Mouse (Mus musculus) adipocyte (in vitro differentiated cells): ENCODE measurements around the gene Adamts3.

Experiments
- DNase-seq: peaks from one replicate; pipeline ENCODE4 v3.0.0-alpha.2; 2016; ENCODE audit warnings: low spot score

Adamts3 gene

DNA sequence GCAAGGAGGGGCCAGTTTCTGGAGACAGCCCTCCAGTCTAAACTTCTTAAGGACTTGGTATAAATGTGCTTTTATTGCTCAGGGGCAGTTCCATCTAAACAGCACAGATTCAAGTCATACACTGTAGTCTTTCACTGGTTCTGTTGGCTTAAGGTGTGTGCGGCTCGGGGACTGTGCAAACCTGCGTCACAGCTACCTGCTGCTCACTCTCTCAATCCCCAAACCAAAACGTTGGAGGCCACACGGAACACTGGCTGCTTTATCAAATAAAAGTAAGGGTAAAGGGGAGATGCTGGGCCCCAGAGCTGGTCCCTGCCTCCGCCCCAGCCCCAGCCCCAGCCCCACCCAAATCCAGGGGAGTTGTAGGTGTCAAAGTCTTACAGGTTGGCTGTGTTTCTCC is 66.5 kb downstream of the Adamts3 start:
- no peak for DNase-seq

DNA sequence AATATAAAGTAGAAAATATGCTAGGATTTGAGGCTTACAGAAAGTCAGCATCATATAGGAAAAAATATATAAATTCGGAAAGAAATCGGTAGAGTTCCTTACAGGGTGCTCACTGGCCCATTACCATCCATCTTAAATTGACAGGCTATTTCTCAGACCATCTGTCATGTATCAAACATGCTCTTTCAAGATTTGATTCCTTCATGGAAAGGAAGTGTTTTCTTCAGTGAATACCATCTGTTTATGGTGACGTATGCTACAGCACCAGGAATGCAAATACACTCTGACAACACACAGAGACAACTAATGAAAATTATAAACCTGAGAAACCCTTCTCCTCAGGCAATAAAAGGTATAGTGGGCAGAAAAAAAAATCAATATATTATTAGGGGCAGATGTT is 68.6 kb downstream of the Adamts3 start:
- DNase-seq, result no peak

DNA sequence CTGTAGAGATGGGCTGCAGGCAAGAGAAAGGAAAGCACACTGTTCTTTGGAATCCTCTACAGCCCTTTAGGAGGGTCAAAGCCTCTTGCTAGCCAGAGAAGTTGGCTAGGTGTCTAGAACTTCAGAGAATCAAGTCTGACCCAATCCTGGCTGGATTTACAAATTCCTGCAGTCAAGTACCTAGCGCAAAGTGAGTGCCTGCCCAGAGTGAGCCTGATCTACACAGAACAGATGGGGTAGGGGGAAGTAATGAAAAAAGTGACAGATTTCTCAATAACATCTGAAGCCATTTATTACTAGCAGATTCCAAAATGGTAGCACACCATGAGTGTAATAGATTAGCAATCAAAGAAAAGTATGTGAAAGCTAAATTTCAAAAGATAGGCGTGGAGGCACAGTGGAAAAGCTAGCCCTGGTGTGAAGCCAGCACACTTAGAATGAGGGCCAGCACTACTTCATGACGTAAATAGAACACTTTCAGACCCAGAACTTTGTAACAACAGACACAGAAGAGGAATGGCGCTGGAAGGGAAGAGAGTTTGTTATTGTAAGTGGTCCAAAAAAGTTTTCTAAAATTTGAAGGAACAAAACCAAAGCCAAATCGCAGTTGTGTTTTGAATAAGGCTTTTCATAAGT is 82.8 kb downstream of the Adamts3 start:
- DNase-seq, result no peak

DNA sequence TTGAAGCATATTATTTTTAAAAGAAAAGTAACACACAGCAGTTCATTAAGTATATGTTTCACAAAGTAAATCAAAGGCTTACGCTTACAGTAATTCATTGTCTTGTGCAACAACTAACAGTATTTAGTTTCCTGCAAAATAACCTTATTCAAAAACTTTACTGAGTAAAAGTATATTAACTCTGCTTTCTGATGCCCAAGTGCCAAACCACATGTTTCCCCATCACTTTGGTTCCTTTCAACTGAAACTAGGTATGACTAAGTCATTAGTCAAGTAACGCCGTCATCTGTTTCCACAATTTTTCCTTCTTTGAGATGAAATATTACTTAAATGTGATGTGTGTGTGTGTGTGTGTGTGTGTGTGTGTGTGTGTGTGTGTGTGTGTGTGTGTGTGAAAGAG is 89.4 kb downstream of the Adamts3 start:
- DNase-seq, result no peak

DNA sequence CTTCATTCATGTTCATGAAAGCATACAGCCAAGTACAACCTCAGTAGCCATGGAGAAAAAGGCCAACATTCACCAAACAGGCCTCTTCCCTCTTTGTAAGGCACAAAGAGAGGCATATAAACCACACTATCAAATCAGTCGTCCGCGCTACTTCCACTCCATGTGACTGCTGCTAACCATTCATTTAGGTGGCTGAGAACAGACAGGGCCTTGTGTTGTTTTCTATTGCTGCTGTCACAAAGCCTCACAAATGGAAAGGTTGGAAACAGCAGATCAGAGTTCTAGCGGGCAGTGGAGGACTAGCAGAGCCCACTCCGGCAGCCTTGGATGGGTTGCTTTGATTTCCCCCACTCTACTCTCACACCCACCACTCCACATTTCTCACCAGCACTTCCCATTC is 98.5 kb downstream of the Adamts3 start:
- no peak for DNase-seq

DNA sequence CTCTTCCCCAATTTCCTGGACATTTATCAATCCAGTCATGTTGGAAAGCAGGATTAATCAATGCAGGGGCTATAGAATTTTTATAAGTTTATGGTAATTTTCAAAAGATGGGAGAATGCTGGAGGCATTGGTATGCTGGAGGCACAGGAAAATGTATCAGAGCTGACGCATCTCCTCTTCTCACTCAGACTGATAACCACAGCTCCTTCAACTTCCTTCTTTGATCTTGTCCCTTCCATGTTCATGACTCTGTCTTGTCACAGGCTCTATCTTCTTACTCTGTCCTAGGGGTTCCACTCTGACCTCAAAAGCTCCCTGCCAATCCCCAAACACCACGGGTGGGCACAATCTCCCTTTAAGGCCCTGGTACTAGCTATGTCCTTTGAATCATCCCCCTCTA is 103.3 kb downstream of the Adamts3 start:
- no peak for DNase-seq

DNA sequence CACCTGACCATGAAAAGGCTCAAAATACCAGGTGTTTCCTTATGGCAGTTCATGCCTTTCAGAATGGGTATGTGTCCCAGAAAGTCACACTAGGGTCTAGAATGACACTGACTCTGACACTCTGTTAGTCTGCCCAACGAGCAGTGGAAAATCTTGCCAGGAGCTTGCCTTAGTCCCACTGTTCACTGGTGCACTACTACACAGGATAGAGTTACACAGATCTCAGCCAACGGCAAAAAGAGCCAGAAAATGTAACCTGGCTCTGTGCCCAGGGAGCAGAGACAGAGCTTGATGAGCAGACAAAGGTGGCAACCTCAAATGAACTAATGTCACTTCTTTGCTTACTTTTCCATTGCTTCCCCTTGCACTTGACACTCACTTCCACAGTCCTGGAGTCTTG is 104.5 kb downstream of the Adamts3 start:
- no peak for DNase-seq

DNA sequence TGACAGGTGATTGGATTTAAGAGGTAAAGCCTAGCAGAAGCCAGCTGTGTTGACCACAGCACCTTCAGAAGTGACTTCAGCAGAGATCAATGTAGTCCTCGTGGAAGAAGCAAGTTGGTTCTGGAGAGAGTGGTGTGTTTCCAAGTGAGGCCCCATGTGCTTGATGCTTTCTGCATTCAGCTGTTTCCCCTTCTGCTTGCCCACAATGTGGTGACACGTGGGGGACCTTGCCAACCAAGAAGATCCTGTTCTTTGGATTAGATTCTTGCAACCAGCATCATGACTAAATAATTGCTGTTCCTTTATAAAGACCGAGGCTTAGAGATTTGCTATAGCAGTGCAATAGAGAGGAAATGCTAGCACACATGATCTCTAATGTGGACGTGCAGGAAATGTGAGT is 105.7 kb downstream of the Adamts3 start:
- no peak for DNase-seq

DNA sequence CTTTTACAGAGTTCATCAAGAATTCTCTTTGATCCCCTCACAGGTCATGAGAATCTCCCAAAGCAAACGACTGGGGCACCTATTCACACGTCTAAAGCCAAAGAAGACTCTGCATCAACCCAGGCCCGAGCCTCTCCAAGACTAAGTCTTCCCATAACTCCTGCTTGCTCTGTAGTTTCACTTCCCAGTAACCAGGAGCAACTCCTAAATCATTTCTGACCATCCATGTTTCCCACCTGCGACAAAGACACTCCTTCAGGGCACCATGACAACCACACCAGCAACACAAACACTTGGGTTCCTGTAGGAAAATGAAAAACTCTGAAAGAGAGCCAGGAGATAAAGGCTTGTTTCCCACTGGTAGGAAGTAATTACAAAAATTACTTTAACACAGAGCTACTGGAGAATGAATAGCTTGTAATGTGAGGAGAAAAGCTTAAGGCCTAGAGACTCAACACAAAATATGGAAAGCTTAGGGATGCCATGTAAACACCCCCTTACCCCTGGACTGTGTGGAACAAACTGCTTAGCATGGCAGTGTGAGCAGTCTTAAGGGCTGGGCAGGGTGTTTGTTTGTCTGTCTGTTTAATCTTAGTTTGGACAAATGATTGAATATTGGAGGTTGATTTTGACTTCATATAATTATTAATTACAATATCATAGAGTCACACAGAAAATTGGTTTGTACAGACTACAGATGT is 112.3 kb downstream of the Adamts3 start:
- no peak for DNase-seq

DNA sequence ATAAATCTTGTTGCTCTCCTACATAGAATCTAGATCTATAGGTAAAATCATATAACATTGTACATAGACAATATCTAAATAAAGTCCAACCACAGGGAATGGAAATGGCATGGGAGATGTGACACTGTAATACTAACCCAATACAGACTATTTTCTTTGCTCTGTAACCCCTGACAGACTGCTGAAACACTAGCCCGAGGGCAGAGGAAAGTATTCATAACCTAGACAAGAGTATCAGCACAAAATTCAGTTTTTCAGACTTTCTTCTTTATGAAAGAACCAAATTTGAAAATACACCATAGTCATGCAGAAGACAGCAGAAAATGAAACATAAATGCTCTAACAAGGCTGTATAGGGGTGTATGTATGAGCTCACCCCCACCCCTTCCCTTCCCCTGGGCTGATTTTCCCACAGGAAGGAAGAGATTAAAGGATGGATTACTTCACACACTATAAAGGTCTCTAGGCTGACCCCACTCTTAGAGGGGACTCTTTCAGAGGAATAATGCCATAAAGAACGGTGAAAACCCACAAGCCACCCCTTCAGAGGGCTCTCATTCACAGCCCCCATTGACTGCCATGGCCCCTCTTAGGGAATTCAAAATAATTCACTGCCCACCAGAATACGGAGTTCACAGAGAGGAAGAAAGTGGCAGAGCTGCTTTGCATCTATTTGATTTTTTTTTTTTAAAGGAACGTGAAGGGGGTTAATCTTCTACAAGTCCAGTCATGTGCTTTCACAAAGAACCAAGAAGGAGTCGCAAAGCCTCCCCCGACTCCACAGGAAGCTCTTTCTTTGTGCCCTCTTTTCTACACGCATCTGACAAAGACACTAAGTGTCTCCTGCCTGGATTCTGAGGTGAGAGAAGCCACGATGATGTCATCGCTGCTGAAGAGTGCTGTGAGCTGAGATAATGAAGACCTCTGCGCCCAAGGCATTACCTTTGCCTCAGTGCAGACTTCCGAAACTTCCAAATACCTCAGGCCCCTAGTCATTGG is 119.6 kb downstream of the Adamts3 start:
- DNase-seq, result no peak

DNA sequence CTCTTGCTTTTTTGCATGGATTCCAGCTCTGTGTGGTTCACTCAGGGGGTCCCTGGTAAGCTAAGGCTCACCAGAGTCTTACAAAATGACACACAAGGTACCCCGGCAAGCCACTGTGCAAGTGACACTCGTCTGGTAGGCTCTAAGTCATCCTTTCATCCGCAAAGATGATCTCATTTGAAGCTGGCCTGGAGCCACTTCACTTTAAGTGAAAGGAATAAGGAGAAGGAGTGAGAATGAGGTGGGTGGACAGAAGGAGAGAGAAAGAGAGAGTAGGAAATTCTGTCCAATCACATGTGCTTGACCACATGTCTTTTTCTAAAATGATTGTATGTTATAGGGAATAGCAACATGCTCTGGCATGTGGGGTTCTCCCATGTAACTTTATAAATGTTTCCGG is 122.8 kb downstream of the Adamts3 start:
- DNase-seq, result no peak

DNA sequence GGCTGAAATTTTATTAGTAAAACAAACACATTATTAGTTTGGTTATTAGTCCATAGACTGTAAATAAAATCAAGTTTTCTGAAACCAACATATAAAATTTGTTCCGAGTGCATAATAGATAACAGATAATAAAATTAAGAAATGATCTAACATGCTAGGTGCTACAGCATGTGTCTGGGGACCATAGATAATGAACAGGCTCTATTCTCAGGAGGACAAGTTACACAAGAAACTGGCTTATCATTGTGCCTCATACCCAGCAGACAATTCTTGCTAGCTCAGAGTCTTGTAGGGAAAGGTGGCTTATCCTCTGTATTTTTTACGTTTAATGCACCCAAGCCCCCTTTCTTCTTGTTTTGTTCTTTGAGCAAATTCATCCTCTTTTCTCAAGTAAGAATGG is 131.3 kb downstream of the Adamts3 start:
- DNase-seq, result no peak

DNA sequence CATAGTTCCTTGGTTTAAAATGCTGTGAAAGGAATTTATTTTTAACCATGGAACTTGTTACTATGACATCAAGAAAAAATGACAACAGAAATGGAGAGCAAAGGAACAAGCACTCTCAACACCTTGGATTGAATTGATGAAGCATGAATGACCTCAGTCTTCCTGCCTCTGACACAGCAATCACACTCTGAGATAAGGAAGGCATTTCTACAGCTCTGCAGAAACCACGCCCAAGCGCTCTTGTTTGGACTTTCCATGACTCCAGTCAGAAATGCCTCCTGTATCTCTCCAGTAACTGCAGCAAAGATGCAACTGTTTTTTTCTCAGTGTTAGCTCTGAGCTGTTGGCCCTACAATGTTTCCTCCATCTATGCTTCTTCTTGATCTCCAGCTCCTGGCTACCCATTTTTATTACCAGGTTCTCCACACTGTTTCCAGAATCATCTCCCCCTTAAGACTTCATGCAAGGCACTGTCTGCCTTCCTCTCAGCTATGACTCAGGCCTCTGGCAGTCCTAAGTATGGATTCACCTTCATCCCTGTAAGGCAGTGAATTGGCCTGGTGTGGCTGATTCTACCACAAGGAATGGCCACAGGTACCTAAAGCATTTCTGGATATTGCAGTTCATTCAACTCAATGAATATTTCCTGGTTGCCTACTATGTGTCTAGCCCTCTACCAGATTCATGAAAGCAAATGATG is 134.8 kb downstream of the Adamts3 start:
- no peak for DNase-seq

DNA sequence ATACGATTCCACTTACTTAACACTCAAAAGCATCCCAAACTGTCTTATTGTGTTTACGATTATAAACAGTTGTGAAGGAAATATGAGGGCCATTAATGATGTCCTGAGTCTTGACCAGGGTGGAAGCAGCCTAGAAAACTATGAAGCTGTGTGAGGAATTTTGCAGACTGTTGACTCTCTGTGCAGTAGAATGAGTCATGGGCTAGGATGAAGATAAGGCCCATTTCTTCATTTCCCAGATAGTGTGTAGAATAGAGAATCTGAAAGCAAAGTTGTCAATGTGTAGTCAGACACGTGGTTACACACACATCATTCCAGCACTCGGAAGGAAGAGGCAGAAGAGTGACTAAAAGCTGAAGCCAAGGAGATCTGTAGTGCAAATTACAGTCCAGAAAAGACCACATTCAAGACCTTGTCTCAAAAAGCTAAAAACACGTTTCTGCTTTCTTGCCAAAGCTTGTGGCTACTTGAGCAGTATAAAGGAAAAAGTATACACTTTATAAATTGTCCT is 135.9 kb downstream of the Adamts3 start:
- DNase-seq, result no peak

DNA sequence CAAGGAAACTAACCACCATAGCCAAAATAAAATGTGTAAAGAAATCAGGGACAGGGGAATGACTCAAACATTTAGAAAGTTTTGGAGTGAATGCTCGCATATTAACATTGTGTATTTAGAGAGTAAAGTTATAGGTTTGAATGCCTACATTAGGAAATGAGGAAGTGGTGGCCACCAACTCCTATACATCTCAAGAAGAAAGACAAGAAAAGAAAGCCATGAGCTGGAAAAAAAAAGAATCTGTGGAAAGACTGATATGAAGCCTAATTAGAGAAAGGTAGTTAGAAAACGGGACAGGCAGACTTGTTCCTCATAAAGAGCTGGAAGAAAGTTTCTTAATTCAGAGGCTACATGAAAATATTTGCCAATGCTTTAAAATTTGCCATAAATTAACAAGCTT is 138.0 kb downstream of the Adamts3 start:
- DNase-seq, result no peak

DNA sequence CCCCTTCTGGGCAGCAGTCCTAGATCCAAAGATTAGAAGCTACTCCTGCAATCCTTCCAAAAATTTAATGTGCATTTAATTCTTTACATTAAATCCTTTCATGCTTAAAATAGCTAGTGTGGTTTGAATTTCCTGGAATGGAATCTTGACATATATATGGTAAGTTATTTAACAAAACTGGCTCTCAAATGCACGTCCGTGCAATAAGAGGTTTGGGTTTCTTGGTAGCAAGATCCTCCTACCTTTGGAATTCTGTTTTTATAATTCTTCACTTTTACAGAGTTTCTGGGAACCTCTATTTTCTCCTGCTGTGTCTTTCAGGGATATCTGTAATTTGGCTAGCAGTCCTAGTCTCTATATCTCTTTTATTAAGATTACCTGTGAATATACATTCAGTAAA is 148.4 kb downstream of the Adamts3 start:
- DNase-seq, result no peak

DNA sequence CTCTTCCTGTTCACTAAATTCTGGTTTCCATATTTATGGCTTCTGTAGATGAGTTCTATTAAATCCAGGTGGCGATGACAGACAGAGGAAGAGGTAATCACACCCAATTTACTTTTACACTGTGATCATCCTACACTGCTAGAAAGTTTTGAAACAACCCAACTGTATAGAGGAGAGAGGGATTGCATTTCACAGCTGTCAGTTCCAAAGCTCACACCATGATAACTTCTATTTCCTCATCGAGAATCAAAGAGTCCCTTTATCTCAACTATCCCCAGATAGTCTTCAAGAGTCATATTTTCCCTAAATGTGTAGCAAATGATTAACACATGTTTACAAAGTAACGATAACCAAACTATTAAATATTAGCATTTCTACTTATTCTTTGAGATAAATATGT is 152.7 kb downstream of the Adamts3 start:
- no peak for DNase-seq

DNA sequence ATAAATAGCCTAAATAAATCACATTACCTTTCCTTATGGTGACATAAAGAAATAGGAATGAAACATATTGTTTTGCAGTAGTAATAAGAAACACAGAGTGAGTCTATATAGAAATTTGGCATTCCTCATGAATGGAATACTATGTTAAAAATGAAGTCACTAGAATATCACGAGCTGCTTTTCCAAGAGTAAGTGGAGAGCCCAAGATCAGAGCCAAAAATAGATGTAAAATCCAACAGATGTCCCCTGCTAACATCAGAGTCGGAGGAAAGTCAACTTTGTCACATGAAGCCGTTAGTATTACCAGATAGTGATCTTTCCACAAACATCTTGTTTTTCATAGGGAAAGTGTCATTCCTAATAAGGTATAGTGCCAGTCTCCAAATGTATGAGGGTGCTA is 155.0 kb downstream of the Adamts3 start:
- no peak for DNase-seq

DNA sequence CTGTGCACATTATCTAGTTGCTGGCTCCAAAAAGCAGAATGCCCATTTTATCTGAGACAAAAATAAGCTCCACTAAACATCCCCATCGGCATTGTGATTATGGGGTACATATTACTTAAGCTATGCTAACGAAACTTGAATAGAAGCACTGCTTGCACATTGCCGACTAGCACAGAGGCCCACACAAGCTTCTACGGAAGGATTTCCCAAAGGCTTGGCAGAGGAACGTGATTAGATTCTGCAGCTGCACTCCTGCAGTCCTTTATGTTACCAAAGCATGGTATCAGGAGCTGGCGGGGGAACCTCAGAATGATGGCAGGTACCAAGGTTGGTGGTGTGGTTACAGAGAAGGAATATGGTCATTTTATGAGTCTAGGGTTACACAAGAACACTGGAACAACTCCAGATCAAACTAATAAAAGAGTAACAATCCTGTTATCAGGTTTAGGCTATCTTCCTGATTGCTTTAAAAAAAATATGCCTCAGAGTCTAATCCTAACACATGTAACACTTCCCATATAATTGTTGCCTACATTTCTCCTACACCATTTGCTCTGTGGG is 155.6 kb downstream of the Adamts3 start:
- DNase-seq, result no peak

DNA sequence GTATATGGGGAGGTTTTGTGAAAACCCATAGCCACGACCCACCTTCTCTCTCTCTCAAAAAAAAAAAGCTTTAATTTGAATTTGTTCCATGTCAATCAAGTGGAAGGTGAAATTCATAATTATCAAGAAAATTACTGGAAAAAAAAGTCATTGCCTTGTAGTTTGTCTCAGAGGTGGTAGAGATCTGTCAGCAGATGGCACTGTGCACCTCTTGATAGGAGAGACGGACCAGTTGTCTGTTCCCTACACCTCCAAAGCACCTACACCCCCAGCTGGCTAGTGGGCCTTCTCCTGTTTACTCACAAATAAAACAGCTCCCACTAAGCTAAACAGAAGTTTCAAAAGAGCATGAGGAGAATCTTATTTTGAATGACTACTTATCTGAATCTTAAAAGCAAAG is 168.6 kb downstream of the Adamts3 start:
- no peak for DNase-seq

DNA sequence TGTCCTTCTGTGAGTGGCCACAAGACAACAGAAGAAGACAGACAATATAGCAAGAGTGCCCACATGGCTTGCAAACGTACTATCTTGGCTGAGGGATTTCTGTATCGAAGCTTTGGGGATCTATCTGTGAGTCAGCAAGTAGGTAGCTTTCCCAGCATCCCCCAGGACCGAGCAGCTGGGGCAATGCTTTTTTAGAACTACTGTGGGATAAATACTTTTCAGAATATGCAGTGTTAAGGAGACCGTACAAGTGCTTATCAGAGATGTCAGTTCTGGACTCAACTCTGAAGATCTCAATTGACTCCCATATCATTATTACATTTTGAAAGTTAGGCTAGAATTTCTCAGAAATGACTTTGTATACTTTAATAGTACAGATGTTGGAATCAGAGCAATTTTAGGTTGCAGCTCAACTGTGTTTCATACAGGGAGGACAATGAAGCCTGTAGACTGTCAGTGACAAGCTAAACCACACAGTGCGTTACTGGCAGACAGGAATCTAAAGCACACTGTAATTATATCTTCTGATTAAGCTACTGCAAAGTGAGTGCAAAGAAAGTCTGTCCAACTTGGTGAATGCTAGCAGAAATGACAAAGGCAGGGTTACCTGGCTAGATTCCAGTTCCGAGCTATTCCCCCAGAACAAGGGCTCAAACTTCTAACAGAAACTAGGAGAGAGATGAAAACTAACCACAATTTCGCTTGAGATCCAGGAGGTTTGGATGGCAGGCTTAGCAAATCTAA is 171.8 kb downstream of the Adamts3 start:
- no peak for DNase-seq
